Mouse (Mus musculus): ENCODE data around the gene Lpgat1. TPM values are rescaled to one million over a fixed set of nuclear protein-coding genes. Genes with fewer than 3 reads are reported as not detected.

The Lpgat1 gene
- polyA plus RNA-seq, 1 experiment from 2014 or later = 30.9 TPM

DNA sequence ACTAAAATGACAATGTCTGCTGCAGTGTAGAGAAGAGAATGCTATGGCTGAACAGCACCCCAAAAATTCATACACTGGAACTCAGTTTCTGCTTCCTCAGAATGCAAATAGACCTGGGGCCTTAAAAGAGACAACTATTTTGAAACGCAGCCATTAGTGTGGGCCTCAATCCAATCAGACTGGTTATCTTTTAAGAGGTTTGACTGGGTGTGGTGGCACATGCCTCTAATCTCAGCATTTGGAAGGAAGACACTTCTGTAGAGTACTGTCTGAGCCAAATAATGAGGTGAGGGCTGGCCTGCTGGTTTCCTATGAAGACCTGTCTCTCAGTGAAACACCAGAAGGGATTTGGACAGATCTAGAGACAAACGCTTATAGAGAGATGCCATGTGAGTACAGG lies 2.5 kb upstream of the Lpgat1 start:
- Histone ChIP-seq H3K36me3 (no peaks in the 10 kb centered on the region), H3K4me1 (replicated peaks) (peaks cover 17% of the 10 kb centered on the region), H3K27me3 (no peaks in the 10 kb centered on the region), H3K9me3 (no peaks in the 10 kb centered on the region), H3K27ac (no peak overlapping the region), H3K4me2 (replicated peaks) (no peak overlapping the region), H3K9ac (replicated peaks) (no peak overlapping the region), H3K4me3 (replicated peaks) (no peak overlapping the region)
- ATAC-seq = no peak
- 89% methylated on average over 2 of the region's 2 CpGs for WGBS

DNA sequence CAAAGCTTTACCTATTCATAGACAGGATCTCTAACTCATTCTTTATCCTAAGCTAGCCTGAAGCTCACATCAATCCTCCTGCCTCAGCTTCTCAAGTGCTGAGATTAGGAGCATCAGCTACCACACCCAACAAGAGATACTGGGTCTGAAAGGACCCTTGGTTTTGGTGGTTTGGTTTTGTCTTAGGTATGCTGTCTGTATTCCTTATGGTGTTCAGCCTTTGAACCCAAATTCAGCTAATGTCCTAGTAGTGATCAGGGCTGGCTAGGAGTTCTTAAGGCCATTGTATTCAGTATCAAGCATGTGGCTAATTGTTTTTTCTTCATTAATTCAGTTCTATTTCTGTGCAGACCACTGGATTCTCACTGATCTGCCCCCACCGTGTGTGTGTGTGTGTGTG lies 493 bp upstream of the Lpgat1 start:
- 0% methylated on average over 1 of the region's 1 CpGs for WGBS
- no peaks in the 10 kb centered on the region for H3K9me3 ChIP-seq
- H3K4me1 ChIP-seq (replicated peaks) = peaks cover 37% of the 10 kb centered on the region
- H3K4me3 ChIP-seq (replicated peaks) = peak overlapping the region; percentile 91
- peak overlapping the region; percentile 95 for H3K9ac ChIP-seq (replicated peaks)
- no peaks in the 10 kb centered on the region for H3K27me3 ChIP-seq
- H3K36me3 ChIP-seq = peaks cover 3% of the 10 kb centered on the region; the same call in 1 of the 2 replicates
- ATAC-seq = peak; percentile 40
- H3K27ac ChIP-seq = peak overlapping the region; percentile 96
- H3K4me2 ChIP-seq (replicated peaks) = peak overlapping the region; percentile 75

DNA sequence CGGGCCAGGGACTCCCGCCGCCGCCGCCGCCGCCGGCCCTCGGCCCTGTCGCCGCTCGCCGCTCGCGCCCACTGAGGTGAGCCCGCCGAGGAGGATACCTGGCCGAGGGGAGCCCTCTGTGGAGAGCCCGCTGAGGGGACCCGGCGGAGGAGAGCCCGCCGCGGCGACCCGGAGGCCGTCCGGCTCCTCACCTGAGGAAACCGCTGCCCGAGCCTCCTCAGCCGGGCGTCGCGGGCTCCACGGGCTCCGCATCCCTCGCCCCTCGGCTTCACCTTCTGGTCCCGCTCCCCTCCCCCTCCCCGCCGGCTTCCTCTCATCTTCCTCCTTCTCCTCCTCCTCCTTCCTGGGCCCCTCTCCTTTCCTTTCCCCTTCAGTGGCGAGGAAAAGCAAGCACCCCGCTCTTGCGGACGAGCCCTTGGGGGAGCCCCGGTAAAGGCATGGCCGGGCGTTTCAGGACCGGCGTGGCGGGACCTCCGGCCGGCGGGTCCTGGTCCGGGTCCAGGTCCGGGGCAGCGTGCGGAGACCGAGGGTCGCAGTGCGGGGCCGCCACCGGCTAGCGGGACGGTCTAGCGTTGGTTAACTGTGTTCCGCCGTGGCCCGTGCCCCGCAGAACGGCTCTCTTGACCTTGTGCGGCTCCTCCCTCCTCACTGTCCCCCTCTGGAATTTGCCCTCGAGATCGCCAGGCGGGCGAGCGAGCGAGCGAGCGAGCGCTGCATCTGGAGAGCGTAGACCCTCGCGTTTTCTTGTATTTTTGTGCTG lies 1.1 kb downstream of the Lpgat1 start:
- H3K4me1 ChIP-seq (replicated peaks) = peaks cover 48% of the 10 kb centered on the region
- ATAC-seq = peak; percentile 65
- H3K4me2 ChIP-seq (replicated peaks) = peak overlapping the region; percentile 75
- H3K27ac ChIP-seq = peak overlapping the region; percentile 96
- H3K36me3 ChIP-seq = peaks cover 13% of the 10 kb centered on the region
- H3K9ac ChIP-seq (replicated peaks) = peak overlapping the region; percentile 95
- peak overlapping the region; percentile 91 for H3K4me3 ChIP-seq (replicated peaks)
- H3K27me3 ChIP-seq = no peaks in the 10 kb centered on the region
- H3K9me3 ChIP-seq = no peaks in the 10 kb centered on the region
- WGBS = under 1% methylated on average over 56 of the region's 84 CpGs

DNA sequence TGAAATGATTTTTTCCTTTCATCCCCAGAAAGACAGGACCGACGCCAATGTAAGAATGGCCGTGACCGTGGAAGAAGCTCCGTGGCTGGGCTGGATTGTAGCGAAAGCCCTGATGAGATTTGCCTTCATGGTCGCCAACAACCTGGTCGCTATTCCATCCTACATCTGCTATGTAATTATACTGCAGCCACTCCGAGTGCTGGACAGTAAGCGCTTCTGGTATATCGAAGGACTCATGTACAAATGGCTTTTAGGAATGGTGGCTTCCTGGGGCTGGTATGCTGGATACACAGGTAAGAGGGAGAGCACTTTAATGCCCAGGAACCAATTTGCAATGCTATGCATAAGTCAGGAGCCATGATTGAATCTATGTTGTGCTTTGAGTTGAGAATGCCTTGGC lies 1.7 kb downstream of the Lpgat1 start:
- no peak; the same call in 1 of the 2 replicates for ATAC-seq
- H3K27ac ChIP-seq = peak overlapping the region; percentile 96
- WGBS = 10% methylated on average over 11 of the region's 11 CpGs
- peaks cover 19% of the 10 kb centered on the region for H3K36me3 ChIP-seq
- H3K4me1 ChIP-seq (replicated peaks) = peaks cover 48% of the 10 kb centered on the region
- H3K4me2 ChIP-seq (replicated peaks) = peak overlapping the region; percentile 75
- H3K4me3 ChIP-seq (replicated peaks) = peak overlapping the region; percentile 91
- peak overlapping the region; percentile 95 for H3K9ac ChIP-seq (replicated peaks)
- no peaks in the 10 kb centered on the region for H3K27me3 ChIP-seq
- H3K9me3 ChIP-seq = no peaks in the 10 kb centered on the region

DNA sequence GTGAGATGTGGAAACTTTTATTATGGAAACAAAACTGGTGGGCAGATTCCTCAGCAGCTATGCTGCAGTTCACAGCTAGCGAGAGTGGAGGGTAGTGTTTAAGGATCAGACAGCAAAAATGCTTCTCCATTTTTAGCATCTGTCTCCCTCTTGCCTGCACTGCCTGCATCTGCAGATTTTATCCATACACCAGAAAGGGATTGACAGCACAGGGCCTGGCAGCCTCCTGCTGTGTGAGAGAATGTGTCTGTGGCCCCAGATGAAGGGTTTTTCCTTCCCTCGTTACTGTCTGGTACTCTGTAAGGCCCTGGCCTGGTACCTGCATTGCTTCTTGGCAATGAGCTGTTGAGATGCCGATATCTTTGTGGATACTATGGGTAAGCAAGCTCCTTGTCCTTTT lies 2.8 kb downstream of the Lpgat1 start:
- Histone ChIP-seq H3K27ac (peak overlapping the region; percentile 51; the same call in 1 of the 2 replicates), H3K9ac (replicated peaks) (peak overlapping the region; percentile 59), H3K4me3 (replicated peaks) (peak overlapping the region; percentile 30), H3K9me3 (no peaks in the 10 kb centered on the region), H3K27me3 (no peaks in the 10 kb centered on the region), H3K4me2 (replicated peaks) (peak overlapping the region; percentile 75), H3K36me3 (peaks cover 24% of the 10 kb centered on the region), H3K4me1 (replicated peaks) (peaks cover 48% of the 10 kb centered on the region)
- WGBS = 54% methylated on average over 3 of the region's 3 CpGs
- no peak for ATAC-seq

DNA sequence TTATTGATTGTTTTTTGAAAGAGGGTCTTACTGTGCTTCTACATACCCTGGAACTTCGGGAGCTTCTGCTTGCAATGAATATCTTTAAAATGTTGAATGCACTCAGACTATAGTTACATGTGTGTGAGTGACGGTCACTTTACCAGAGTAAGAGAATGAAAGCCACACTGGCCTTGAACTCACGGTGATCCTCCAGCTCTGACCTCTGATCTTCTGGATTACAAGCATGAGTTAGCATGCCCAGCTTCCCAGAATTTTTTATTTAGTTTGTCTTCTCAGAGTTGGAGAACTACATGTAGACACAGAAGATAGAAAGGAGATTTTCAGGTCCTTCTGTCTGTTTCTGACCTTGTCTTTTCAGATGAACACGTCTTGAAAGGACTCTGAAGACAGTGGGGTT lies 5.1 kb downstream of the Lpgat1 start:
- no peak overlapping the region for H3K4me3 ChIP-seq (replicated peaks)
- H3K4me1 ChIP-seq (replicated peaks) = peaks cover 39% of the 10 kb centered on the region
- H3K27ac ChIP-seq = no peak overlapping the region
- no peaks in the 10 kb centered on the region for H3K9me3 ChIP-seq
- H3K36me3 ChIP-seq = peaks cover 28% of the 10 kb centered on the region
- H3K4me2 ChIP-seq (replicated peaks) = no peak overlapping the region
- 78% methylated on average over 4 of the region's 4 CpGs for WGBS
- no peak overlapping the region for H3K9ac ChIP-seq (replicated peaks)
- H3K27me3 ChIP-seq = no peaks in the 10 kb centered on the region
- no peak for ATAC-seq

DNA sequence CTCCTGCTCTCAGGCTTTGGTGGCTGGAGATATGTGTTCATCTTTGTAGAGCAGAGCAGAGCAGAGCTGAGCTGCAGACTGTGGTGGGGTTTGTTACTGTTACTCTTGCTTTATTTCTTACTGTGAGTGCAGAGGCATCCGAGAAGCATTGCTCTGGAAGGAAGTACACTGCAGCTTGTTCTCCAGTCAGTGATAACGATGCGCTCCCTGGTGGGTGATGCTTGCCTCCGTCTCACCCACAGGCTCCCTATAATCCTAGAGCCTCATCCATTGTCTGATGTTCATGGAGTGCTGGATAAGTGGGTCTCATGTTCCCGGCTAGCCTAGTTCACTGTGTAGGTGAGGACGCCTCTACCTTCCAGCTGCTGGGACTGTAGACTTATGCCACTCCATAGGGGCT lies 6.0 kb downstream of the Lpgat1 start:
- no peak overlapping the region for H3K4me2 ChIP-seq (replicated peaks)
- no peaks in the 10 kb centered on the region for H3K27me3 ChIP-seq
- WGBS = 51% methylated on average over 6 of the region's 6 CpGs

DNA sequence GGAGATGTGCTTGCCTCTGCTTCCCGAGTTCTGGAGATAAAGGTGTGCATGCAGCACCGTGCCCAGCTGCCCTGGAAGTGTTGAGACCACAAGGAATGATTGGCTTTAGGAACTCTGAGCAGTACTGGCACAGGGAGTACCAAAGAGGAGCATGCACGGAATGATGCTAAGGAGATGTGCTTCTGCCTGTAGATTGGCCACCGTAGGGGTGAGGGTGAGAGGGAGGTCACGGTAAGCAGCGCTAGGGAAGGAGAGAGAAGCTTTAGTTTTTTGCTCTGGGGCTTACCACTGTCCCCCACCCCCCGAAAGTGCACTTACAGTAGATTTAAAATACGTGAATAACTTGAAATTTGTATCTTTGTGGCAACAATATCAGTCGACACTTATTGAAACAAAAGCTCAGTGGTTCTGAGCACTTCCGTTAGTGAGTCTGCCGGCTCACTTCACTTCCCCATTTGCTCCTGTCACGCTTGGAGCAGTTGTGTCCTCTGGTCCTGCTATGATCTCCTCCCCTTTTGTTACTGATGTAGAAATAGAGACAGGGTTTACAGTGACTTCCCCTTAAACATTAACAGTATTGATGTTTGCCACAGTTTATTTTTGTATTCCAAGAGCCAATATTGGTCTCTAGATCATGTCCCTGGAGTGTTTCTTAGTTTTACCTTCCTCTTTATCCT lies 6.9 kb downstream of the Lpgat1 start:
- Histone ChIP-seq H3K36me3 (peaks cover 38% of the 10 kb centered on the region), H3K9me3 (no peaks in the 10 kb centered on the region), H3K4me1 (replicated peaks) (peaks cover 36% of the 10 kb centered on the region), H3K27ac (no peak overlapping the region), H3K9ac (replicated peaks) (0 out of 2 replicates have a peak overlapping the region, but pooled peaks have one; percentile 10), H3K27me3 (no peaks in the 10 kb centered on the region), H3K4me2 (replicated peaks) (no peak overlapping the region), H3K4me3 (replicated peaks) (no peak overlapping the region)
- WGBS = 81% methylated on average over 12 of the region's 12 CpGs
- no peak for ATAC-seq

More for the DNA sequence above, 6.0 kb downstream of the Lpgat1 start:
- Histone ChIP-seq H3K27ac (no peak overlapping the region), H3K9ac (replicated peaks) (no peak overlapping the region), H3K36me3 (peaks cover 38% of the 10 kb centered on the region), H3K4me3 (replicated peaks) (no peak overlapping the region), H3K4me1 (replicated peaks) (peaks cover 39% of the 10 kb centered on the region), H3K9me3 (no peaks in the 10 kb centered on the region)
- no peak for ATAC-seq

DNA sequence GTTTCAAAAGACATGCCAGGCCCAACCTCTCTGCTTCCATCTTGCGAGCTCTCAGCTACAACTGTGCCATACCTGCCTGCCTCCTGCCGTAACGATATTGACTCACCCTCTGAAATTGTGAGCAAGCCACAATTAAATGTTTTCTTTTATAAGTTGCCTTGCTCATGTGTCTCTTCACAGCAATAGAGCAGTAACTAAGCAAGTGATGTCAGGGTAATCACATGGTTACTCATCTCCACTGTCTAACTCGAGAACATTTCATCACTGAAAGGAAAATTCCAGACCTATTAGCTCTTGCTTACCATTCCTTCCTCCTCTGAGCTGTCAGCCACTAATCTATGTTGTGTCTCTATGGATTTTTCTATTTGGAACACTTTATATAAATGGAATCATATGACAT lies 15.0 kb downstream of the Lpgat1 start:
- Histone ChIP-seq H3K27ac (no peak overlapping the region), H3K4me2 (replicated peaks) (no peak overlapping the region), H3K36me3 (peaks cover 40% of the 10 kb centered on the region), H3K27me3 (no peaks in the 10 kb centered on the region), H3K9ac (replicated peaks) (no peak overlapping the region), H3K9me3 (no peaks in the 10 kb centered on the region), H3K4me1 (replicated peaks) (no peaks in the 10 kb centered on the region), H3K4me3 (replicated peaks) (no peak overlapping the region)
- WGBS = 94% methylated on average over 4 of the region's 4 CpGs
- ATAC-seq = no peak

DNA sequence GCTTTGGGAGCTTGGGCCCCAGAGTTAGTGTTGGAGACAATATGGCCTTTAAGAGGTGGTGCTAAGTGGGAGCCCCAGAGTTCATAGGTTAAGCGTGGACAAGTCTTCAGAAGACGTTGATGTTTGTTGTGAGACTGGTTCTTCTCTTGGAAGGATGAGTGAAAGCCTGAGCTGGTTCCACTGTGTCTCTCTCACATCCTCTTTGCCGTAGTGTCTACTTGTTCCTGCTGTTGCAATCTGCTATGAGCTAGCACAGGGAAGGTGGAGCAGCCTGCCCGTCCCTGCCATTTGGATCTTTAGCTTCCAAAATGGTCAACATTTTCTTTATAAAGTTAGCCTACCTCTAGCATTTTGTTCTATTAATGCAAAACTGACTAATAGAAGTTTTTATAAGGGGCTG lies 16.2 kb downstream of the Lpgat1 start:
- Histone ChIP-seq H3K36me3 (peaks cover 30% of the 10 kb centered on the region), H3K27me3 (no peaks in the 10 kb centered on the region), H3K9me3 (no peaks in the 10 kb centered on the region), H3K4me3 (replicated peaks) (no peak overlapping the region), H3K4me2 (replicated peaks) (no peak overlapping the region), H3K9ac (replicated peaks) (no peak overlapping the region), H3K4me1 (replicated peaks) (no peaks in the 10 kb centered on the region), H3K27ac (no peak overlapping the region)
- ATAC-seq = no peak
- WGBS = 93% methylated on average over 4 of the region's 4 CpGs

DNA sequence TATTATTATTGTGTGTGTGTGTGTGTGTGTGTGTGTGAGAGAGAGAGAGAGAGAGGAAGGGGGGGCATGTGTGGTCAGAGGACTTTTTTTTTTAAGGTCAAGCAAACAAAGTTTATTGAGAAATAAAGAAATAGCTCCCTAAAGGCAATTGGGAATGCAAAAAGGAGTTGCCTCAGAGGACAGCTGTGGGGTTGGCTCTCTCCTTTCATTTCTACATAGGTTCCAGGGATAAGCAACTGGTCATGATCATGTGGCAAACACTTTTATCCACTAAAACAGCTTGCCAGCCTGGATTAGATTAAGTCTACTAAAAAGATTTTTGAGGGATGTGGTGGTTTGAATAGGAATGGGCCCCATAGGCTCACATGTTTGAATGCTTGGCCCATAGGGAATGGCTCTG lies 18.8 kb downstream of the Lpgat1 start:
- ATAC-seq = no peak
- no peaks in the 10 kb centered on the region for H3K9me3 ChIP-seq
- H3K27ac ChIP-seq = no peak overlapping the region
- no peak overlapping the region for H3K4me2 ChIP-seq (replicated peaks)
- H3K9ac ChIP-seq (replicated peaks) = no peak overlapping the region
- H3K4me1 ChIP-seq (replicated peaks) = no peaks in the 10 kb centered on the region
- H3K27me3 ChIP-seq = no peaks in the 10 kb centered on the region
- H3K36me3 ChIP-seq = peaks cover 24% of the 10 kb centered on the region; the same call in 1 of the 2 replicates
- no peak overlapping the region for H3K4me3 ChIP-seq (replicated peaks)

DNA sequence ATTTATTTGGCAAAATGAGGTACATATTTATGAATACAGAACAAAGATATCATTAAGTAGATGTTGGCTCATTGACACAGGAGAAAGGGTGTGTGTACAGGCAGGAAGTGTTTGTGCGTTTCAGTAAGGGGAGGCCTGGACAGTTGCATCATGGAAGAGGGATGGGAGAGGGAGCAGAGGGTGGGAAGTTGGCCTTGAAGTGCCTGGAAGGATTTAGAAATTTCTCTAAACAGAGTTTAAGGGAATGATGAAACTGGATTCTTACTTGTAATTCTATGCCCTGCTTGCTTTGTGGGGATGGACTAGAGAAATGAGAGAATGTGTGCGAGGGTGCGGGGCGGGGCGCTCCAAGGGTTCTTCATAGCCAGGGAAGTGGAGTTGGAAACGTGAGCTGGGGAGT lies 20.2 kb downstream of the Lpgat1 start:
- Histone ChIP-seq H3K27me3 (no peaks in the 10 kb centered on the region), H3K9ac (replicated peaks) (no peak overlapping the region), H3K36me3 (peaks cover 17% of the 10 kb centered on the region; the same call in 1 of the 2 replicates), H3K27ac (no peak overlapping the region), H3K4me1 (replicated peaks) (no peaks in the 10 kb centered on the region), H3K9me3 (no peaks in the 10 kb centered on the region), H3K4me2 (replicated peaks) (no peak overlapping the region), H3K4me3 (replicated peaks) (no peak overlapping the region)
- WGBS = 87% methylated on average over 6 of the region's 6 CpGs
- ATAC-seq = no peak

Measured in midbrain, embryonic 13.5 days (tissue).